Mouse (Mus musculus) liver, embryonic 16.5 days (tissue): ENCODE results near the gene Map4. TPM values are rescaled to one million over a fixed set of nuclear protein-coding genes. Genes with fewer than 3 reads are reported as not detected.
"Not testable (repeated sequence)": the region's sequence is repeated elsewhere in the genome, so short reads cannot be mapped to it uniquely, and the experiment has no call there.

ENCODE experiments used
- ATAC-seq: fragments of 200-750 bp; cut with Nextera tagmentation; 2 replicates; pipeline ENCODE4 v1.8.0; 2017; ENCODE audit warnings: low read depth, mild to moderate bottlenecking, moderate number of reproducible peaks, moderate library complexity
- H3K27ac ChIP-seq: fragments of 300-500 bp; sonication (generic); 2 replicates; pipeline ENCODE4 v1.5.1; 2014; ENCODE audit warnings: mild to moderate bottlenecking, low read length
- H3K27me3 ChIP-seq: fragments of 300-500 bp; sonication (generic); 2 replicates; pipeline ENCODE4 v1.6.1; 2014; ENCODE audit warnings: low read depth, low read length, mixed read lengths; ENCODE audit not compliant: control insufficient read depth, insufficient read depth
- H3K36me3 ChIP-seq: fragments of 300-500 bp; sonication (generic); 2 replicates; pipeline ENCODE4 v1.6.1; 2014; ENCODE audit warnings: mild to moderate bottlenecking; ENCODE audit not compliant: control insufficient read depth, insufficient read depth
- H3K4me1 ChIP-seq: fragments of 300-500 bp; sonication (generic); 2 replicates; pipeline ENCODE4 v1.6.1; 2014; ENCODE audit warnings: low read depth, low read length, mixed read lengths; ENCODE audit not compliant: control insufficient read depth
- H3K4me2 ChIP-seq: fragments of 300-500 bp; sonication (generic); 2 replicates; pipeline ENCODE4 v1.6.1; 2014; ENCODE audit warnings: low read depth, low read length, mixed read lengths
- H3K4me3 ChIP-seq: fragments of 300-500 bp; sonication (generic); 2 replicates; pipeline ENCODE4 v1.5.1; 2014; ENCODE audit warnings: low read depth, mild to moderate bottlenecking, low read length
- H3K9ac ChIP-seq: fragments of 300-500 bp; sonication (generic); 2 replicates; pipeline ENCODE4 v1.6.1; 2014; ENCODE audit warnings: low read depth, low read length
- H3K9me3 ChIP-seq: fragments of 300-500 bp; sonication (generic); replicated peaks from 2 replicates; pipeline ENCODE4 v1.6.1; 2016; ENCODE audit warnings: low read length; ENCODE audit not compliant: control insufficient read depth
- WGBS: fragments of 180-500 bp; shearing (Covaris S2); extraction: QIAGEN DNeasy Blood & Tissue Kit; methylation state at CpG from one replicate; pipeline ENCODE4 v1.1.7; 2014; ENCODE audit not compliant: insufficient replicate concordance; 5-methylcytosine and 5-hydroxymethylcytosine counted together
- polyA plus RNA-seq: library from polyadenylated mRNA; unstranded; fragments of >200 nt; fragmentation: Nextera tagmentation; extraction: Ambion mirVana; gene quantifications from 2 replicates; pipeline ENCODE4 v1.2.1, GENCODE M21; 2015

The Map4 gene
- polyA plus RNA-seq, 1 experiment from 2014 or later = 13.0 TPM

GRCm38 (mm10) chr9:110116353-110116976 is 185.2 kb downstream of the Map4 start:
- WGBS = 14% methylated on average over 10 of the region's 10 CpGs
- H3K27ac ChIP-seq = peak overlapping the region; percentile 95
- peak overlapping the region; percentile 95 for H3K9ac ChIP-seq
- H3K4me1 ChIP-seq = peaks cover 18% of the 10 kb centered on the region
- H3K9me3 ChIP-seq = no peaks in the 10 kb centered on the region
- H3K27me3 ChIP-seq = no peaks in the 10 kb centered on the region
- H3K36me3 ChIP-seq = peaks cover 7% of the 10 kb centered on the region
- no peak for ATAC-seq
- peak overlapping the region; percentile 97 for H3K4me3 ChIP-seq
- H3K4me2 ChIP-seq = peak overlapping the region; percentile 96

DNA sequence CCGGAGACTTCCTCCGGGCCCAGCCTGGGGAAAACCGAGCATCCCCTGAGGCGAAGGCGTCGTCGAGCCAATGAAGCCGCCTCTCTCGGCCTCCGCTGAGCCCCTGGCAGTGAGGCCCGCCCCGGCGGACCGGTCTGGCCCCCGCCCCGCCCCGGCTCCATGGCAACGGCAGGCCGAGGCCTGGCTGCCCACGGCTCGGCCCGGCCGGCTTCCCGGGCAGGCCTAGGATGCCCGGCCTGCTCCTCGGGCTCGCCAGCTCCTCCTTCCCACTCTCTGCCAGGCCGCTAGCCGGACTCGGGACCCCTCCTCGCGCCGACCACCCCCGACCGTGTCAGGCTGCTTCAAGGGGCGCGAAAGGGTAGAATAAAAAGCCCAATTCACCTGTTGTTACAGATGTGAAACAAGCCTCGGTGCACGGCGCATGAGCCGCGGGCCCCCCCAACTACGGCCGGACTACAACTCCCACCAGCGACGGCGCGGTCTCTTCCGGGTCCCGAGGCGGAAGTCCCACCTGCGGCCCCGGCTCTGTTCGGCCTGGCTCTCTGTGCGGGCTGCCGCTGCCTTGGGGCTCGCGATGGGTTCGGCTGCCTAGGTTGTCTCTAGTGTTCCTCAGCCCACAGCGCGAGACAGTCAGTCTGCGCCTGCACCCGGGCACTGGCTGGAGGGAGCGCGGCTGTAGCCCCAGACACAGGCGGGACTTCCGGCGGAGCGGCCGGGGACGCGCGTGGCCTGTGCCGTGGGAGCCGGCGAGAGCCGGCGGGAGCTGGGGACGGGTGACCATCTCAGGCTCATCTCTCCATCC is 185.9 kb downstream of the Map4 start, which contains the start of gene Smarcc1:
Smarcc1 (plus strand) TSS at position 732 of the 802 bp plus-strand sequence.
- Histone ChIP-seq H3K27ac (peak within 1 kb of the TSS; percentile 95), H3K9me3 (no peaks in the 10 kb centered on the region), H3K4me2 (peak within 1 kb of the TSS; percentile 96), H3K27me3 (no peaks in the 10 kb centered on the region), H3K36me3 (peaks cover 6% of the 10 kb centered on the region), H3K4me3 (peak within 1 kb of the TSS; percentile 97), H3K4me1 (peaks cover 18% of the 10 kb centered on the region), H3K9ac (peak within 1 kb of the TSS; percentile 95)
- under 1% methylated on average over 78 of the region's 79 CpGs for WGBS
- ATAC-seq = peak; percentile 94

GRCm38 (mm10) chr9:110117779-110118139 is 186.5 kb downstream of the Map4 start, which contains the start of gene Dhx30:
TSS of gene Dhx30 (minus strand) at chr9:110117830.
- peak within 1 kb of the TSS; percentile 96 for H3K4me2 ChIP-seq
- ATAC-seq = no peak
- H3K9me3 ChIP-seq = no peaks in the 10 kb centered on the region
- peaks cover 2% of the 10 kb centered on the region for H3K36me3 ChIP-seq
- peak within 1 kb of the TSS; percentile 97 for H3K4me3 ChIP-seq
- under 1% methylated on average over 17 of the region's 17 CpGs for WGBS
- H3K27ac ChIP-seq = peak within 1 kb of the TSS; percentile 95
- peak within 1 kb of the TSS; percentile 95 for H3K9ac ChIP-seq
- no peaks in the 10 kb centered on the region for H3K27me3 ChIP-seq
- H3K4me1 ChIP-seq = peaks cover 18% of the 10 kb centered on the region

DNA sequence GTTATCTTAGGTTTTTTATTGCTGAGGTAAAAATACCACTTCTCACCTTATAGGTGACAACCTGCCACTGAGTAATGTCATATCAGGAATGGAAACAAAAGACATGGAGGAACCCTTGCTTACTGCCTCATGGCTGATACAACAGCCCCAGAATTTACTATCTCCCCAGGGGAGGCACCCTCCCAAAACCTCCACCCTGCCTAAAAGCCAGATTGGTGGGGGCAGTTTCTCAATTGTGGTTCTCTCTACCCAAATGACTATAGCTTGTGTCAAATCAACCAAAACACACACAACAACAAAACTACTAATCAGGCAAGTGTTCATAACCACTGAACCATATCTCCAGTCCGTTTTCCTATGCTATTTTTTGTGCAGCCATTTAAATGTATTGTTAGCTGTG is 187.0 kb downstream of the Map4 start:
- Histone ChIP-seq H3K36me3 (no peaks in the 10 kb centered on the region), H3K4me2 (peak overlapping the region; percentile 96), H3K9me3 (no peaks in the 10 kb centered on the region), H3K4me1 (peaks cover 18% of the 10 kb centered on the region), H3K9ac (peak overlapping the region; percentile 95), H3K4me3 (peak overlapping the region; percentile 97), H3K27me3 (no peaks in the 10 kb centered on the region), H3K27ac (peak overlapping the region; percentile 95)
- no peak for ATAC-seq
- WGBS = 46% methylated on average over 1 of the region's 1 CpGs

GRCm38 (mm10) chr9:110121424-110121823 is 190.2 kb downstream of the Map4 start:
- Histone ChIP-seq H3K4me2 (no peak overlapping the region), H3K27ac (no peak overlapping the region), H3K9me3 (no peaks in the 10 kb centered on the region), H3K4me1 (peaks cover 15% of the 10 kb centered on the region), H3K9ac (no peak overlapping the region), H3K4me3 (no peak overlapping the region), H3K36me3 (no peaks in the 10 kb centered on the region), H3K27me3 (no peaks in the 10 kb centered on the region)
- 80% methylated on average over 4 of the region's 4 CpGs for WGBS
- no peak for ATAC-seq

DNA sequence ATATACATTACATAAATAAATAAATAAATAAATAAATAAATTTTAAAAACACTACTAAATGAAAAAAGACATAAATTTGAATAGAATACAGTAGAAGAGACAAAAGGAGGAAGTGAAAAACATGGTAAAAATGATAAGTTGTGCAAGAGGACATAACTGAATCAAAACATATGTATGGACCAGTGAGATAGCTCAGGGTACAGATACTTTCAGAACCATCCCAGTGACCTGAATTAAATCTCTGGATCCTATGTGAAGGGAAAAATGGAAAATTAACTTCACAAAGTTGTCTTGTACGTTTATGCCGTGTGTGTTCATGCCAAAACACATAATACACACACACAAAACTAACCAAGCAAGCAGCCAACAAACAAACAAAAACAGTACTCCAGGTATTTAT is 192.1 kb downstream of the Map4 start:
- no peak overlapping the region for H3K27ac ChIP-seq
- no peak overlapping the region for H3K9ac ChIP-seq
- no peak overlapping the region for H3K4me2 ChIP-seq
- H3K27me3 ChIP-seq = no peaks in the 10 kb centered on the region
- no peaks in the 10 kb centered on the region for H3K36me3 ChIP-seq
- no peak for ATAC-seq
- 68% methylated on average over 2 of the region's 2 CpGs for WGBS
- peaks cover 6% of the 10 kb centered on the region for H3K4me1 ChIP-seq
- no peak overlapping the region for H3K4me3 ChIP-seq
- H3K9me3 ChIP-seq = no peaks in the 10 kb centered on the region

DNA sequence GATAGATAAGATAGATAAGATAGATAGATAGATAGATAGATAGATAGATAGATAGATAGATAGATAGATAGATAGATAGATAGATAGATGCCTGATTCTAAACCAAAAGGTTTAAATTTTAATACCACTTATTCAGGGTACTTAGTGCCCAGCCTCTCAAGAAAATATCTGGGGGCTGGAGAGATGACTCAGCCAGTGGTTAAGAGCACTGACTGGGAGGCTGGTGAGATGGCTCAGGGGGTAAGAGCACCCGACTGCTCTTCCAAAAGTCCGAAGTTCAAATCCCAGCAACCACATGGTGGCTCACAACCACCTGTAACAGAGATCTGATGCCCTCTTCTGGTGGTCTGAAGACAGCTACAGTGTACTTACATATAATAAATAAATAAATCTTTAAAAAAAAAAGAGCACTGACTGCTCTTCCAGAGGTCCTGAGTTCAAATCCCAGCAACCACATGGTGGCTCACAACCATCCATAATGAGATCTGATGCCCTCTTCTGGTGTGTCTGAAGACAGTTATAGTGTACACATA is 192.8 kb downstream of the Map4 start:
- not testable (repeated sequence) for H3K27me3 ChIP-seq, H3K4me3 ChIP-seq, H3K9me3 ChIP-seq, H3K9ac ChIP-seq, H3K4me1 ChIP-seq, ATAC-seq, H3K36me3 ChIP-seq, H3K4me2 ChIP-seq, H3K27ac ChIP-seq
- WGBS = 37% methylated on average over 2 of the region's 2 CpGs

GRCm38 (mm10) chr9:110130896-110131524 is 199.8 kb downstream of the Map4 start:
- Histone ChIP-seq H3K36me3 (no peaks in the 10 kb centered on the region), H3K4me2 (peak overlapping the region; percentile 87), H3K9me3 (no peaks in the 10 kb centered on the region), H3K9ac (peak overlapping the region; percentile 73), H3K27me3 (no peaks in the 10 kb centered on the region), H3K4me1 (peaks cover 26% of the 10 kb centered on the region), H3K27ac (peak overlapping the region; percentile 98), H3K4me3 (peak overlapping the region; percentile 83)
- 12% methylated on average over 10 of the region's 10 CpGs for WGBS
- no peak for ATAC-seq
